Mouse (Mus musculus): ENCODE results near the gene Ssh2.

Gene Ssh2

GRCm38 (mm10) chr11:77330529-77330928 is 114.4 kb downstream of the Ssh2 start:
- DNase-seq (ENCODE audit: extremely low read depth, insufficient read length, low spot score): no peak

- DNase-seq (ENCODE audit: extremely low read depth, insufficient read length, low spot score): no peak
These were observed 131.2 kb downstream of the Ssh2 start for GRCm38 (mm10) chr11:77347273-77347672.

GRCm38 (mm10) chr11:77348142-77348741 is 132.2 kb downstream of the Ssh2 start:
- DNase-seq (ENCODE audit: extremely low read depth, insufficient read length, low spot score): peak; percentile 71

- DNase-seq (ENCODE audit: extremely low read depth, insufficient read length, low spot score): no peak
These were observed 132.9 kb downstream of the Ssh2 start for GRCm38 (mm10) chr11:77348985-77349384.

- DNase-seq (ENCODE audit: extremely low read depth, insufficient read length, low spot score): no peak
These were observed 133.6 kb downstream of the Ssh2 start for GRCm38 (mm10) chr11:77349698-77350097.

- no peak for DNase-seq (ENCODE audit: extremely low read depth, insufficient read length, low spot score)
These were observed 139.0 kb downstream of the Ssh2 start for GRCm38 (mm10) chr11:77355055-77355454.

- no peak for DNase-seq (ENCODE audit: extremely low read depth, insufficient read length, low spot score)
These were observed 141.8 kb downstream of the Ssh2 start for GRCm38 (mm10) chr11:77357839-77358238.

- no peak for DNase-seq (ENCODE audit: extremely low read depth, insufficient read length, low spot score)
These were observed 147.4 kb downstream of the Ssh2 start for GRCm38 (mm10) chr11:77363476-77363875.

- no peak for DNase-seq (ENCODE audit: extremely low read depth, insufficient read length, low spot score)
These were observed 148.3 kb downstream of the Ssh2 start for GRCm38 (mm10) chr11:77364376-77364775.

- DNase-seq (ENCODE audit: extremely low read depth, insufficient read length, low spot score): no peak
These were observed 149.8 kb downstream of the Ssh2 start for GRCm38 (mm10) chr11:77365706-77366386.

GRCm38 (mm10) chr11:77367541-77368270 is 151.6 kb downstream of the Ssh2 start:
- no peak for DNase-seq (ENCODE audit: extremely low read depth, insufficient read length, low spot score)

GRCm38 (mm10) chr11:77369188-77369840 is 153.2 kb downstream of the Ssh2 start:
- no peak for DNase-seq (ENCODE audit: extremely low read depth, insufficient read length, low spot score)

GRCm38 (mm10) chr11:77369841-77370191 is 153.7 kb downstream of the Ssh2 start:
- DNase-seq (ENCODE audit: extremely low read depth, insufficient read length, low spot score): no peak

- no peak for DNase-seq (ENCODE audit: extremely low read depth, insufficient read length, low spot score)
These were observed 155.0 kb downstream of the Ssh2 start for GRCm38 (mm10) chr11:77371088-77371487.

- no peak for DNase-seq (ENCODE audit: extremely low read depth, insufficient read length, low spot score)
These were observed 155.6 kb downstream of the Ssh2 start for GRCm38 (mm10) chr11:77371696-77372095.

GRCm38 (mm10) chr11:77372196-77372904 is 156.3 kb downstream of the Ssh2 start:
- no peak for DNase-seq (ENCODE audit: extremely low read depth, insufficient read length, low spot score)

- DNase-seq (ENCODE audit: extremely low read depth, insufficient read length, low spot score): no peak
These were observed 162.5 kb downstream of the Ssh2 start for GRCm38 (mm10) chr11:77378622-77379021.

- DNase-seq (ENCODE audit: extremely low read depth, insufficient read length, low spot score): no peak
These were observed 165.1 kb downstream of the Ssh2 start for GRCm38 (mm10) chr11:77381174-77381573.

GRCm38 (mm10) chr11:77384151-77384550 is 168.1 kb downstream of the Ssh2 start:
- DNase-seq (ENCODE audit: extremely low read depth, insufficient read length, low spot score): no peak
